Mouse (Mus musculus) lung, postnatal 4 days (tissue): ENCODE measurements around the gene Sos1.
A peak's percentile ranks its signal among the peaks of the same experiment; 100 is the strongest.

Experiments
- DNase-seq, 2 experiments: peaks; one replicate each; pipeline ENCODE4 v3.0.0; 2021

Gene Sos1

GRCm38 (mm10) chr17:80480031-80480854, at the start of gene Sos1:
Gene Sos1, minus strand, starts transcription at chr17:80480453.
- DNase-seq, result peak; percentile 98

GRCm38 (mm10) chr17:80523231-80523630, 43.0 kb upstream of the Sos1 start:
- DNase-seq, result no peak

GRCm38 (mm10) chr17:80522229-80522556, 41.9 kb upstream of the Sos1 start:
- no peak for DNase-seq

- no peak for DNase-seq
Measured at GRCm38 (mm10) chr17:80521521-80522228, 41.4 kb upstream of the Sos1 start.

- DNase-seq, result no peak
Measured at GRCm38 (mm10) chr17:80520537-80520936, 40.3 kb upstream of the Sos1 start.

GRCm38 (mm10) chr17:80518811-80519210, 38.6 kb upstream of the Sos1 start:
- DNase-seq, result no peak

- DNase-seq, result no peak
Measured at GRCm38 (mm10) chr17:80517244-80517643, 37.0 kb upstream of the Sos1 start.

- DNase-seq, result no peak
Measured at GRCm38 (mm10) chr17:80515956-80516355, 35.7 kb upstream of the Sos1 start.

GRCm38 (mm10) chr17:80515513-80515912, 35.3 kb upstream of the Sos1 start:
- DNase-seq, result no peak

- DNase-seq, result no peak
Measured at GRCm38 (mm10) chr17:80513766-80514165, 33.5 kb upstream of the Sos1 start.

- DNase-seq, result no peak
Measured at GRCm38 (mm10) chr17:80510459-80510855, 30.2 kb upstream of the Sos1 start.

GRCm38 (mm10) chr17:80509494-80510458, 29.5 kb upstream of the Sos1 start:
- no peak for DNase-seq

- DNase-seq, result no peak
Measured at GRCm38 (mm10) chr17:80505766-80506165, 25.5 kb upstream of the Sos1 start.

GRCm38 (mm10) chr17:80505342-80505741, 25.1 kb upstream of the Sos1 start:
- DNase-seq, result no peak

- no peak for DNase-seq
Measured at GRCm38 (mm10) chr17:80501805-80502172, 21.5 kb upstream of the Sos1 start.

- DNase-seq, result no peak
Measured at GRCm38 (mm10) chr17:80501037-80501804, 21.0 kb upstream of the Sos1 start.

- no peak for DNase-seq
Measured at GRCm38 (mm10) chr17:80500025-80500424, 19.8 kb upstream of the Sos1 start.

- DNase-seq, result no peak
Measured at GRCm38 (mm10) chr17:80498600-80499268, 18.5 kb upstream of the Sos1 start.

- DNase-seq, result no peak
Measured at GRCm38 (mm10) chr17:80497183-80497601, 16.9 kb upstream of the Sos1 start.

GRCm38 (mm10) chr17:80496607-80497170, 16.4 kb upstream of the Sos1 start:
- no peak for DNase-seq

- DNase-seq, result no peak
Measured at GRCm38 (mm10) chr17:80496185-80496584, 15.9 kb upstream of the Sos1 start.
